Mouse (Mus musculus): Measurements from ENCODE around the gene Xrcc4.

Xrcc4 gene

DNA sequence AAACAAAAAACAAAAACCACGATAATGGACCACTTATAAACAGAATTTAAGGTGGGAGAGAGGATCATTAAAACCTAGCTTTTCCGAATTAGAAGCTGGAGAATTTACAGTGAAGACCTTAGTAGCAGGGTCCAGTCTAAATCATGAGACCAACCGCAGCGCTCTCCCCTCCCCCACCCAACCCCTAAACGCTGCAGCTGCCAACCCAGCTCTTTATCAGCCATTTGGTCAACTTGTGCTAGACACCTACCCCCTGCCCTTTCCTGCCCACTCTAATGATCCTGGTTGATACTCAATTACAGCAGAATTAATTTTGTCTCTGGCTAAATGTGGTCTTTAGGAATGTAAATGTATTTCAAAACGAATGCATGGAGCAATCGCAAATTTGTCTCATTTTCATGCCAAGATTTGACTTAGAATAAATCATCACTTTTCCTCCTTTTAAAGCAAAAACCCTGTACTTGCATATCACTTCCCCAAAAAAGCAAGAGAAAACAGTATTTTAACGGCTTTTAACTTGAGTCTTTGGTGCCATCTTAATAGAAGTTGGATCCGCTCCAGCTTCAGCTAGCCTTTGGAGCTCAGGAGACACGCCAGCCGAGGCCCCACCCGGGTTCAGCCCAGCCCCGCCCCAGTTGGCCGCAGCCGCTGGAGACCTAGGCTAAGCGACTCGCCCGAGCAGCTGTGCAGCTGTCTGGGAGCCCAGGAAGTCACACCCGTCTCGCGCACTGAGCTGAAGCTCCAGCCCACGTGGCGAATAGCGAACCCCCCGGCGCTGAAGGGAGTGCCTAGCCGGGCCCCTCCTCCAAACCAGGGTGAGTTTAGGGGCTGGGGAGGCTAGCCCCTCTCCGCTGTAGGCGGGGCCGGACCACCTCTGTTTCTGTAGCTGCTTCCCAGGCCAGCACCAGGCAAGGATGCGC lies 350.4 kb downstream of the Xrcc4 start:
- peak; percentile 83 for DNase-seq (ENCODE audit: low spot score)

DNA sequence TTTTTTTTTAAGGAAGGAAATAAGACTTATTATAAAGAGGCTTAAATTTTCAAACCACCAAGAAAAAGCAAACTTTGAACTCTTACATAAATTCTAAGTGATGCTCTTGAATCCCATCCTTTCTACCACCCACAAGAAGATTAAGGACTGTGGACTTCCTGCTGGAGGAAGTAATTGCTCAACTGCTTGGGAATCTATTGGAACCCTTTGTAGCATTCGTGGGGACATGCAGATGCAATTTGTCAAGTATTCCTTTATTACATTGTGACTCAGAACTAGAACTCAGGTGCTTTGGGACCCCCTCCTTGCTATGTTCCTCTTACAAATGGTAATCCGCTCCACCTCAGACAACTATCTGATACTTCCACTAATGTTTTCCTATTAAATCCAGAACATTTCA lies 351.1 kb downstream of the Xrcc4 start:
- DNase-seq (ENCODE audit: low spot score): no peak

DNA sequence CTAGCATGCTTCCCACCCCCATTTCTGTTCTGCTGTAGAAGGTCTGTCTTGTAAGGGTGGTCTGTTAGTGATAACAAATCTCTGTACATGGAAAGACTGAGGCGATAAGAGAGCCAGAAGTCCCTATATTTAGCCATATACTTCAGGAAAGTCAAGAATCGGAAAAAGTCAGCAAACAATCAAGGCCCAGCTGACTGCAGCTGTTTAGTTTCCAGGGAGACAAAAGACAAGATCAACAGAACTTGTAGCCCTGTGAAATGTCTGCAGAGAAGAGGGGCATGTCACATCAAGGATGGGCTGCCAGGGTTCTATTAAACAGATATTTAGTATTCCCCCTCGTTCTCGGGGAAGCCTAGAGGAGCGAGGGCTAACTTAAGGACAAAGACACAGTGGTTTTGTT lies 354.3 kb downstream of the Xrcc4 start:
- DNase-seq (ENCODE audit: low spot score): no peak

DNA sequence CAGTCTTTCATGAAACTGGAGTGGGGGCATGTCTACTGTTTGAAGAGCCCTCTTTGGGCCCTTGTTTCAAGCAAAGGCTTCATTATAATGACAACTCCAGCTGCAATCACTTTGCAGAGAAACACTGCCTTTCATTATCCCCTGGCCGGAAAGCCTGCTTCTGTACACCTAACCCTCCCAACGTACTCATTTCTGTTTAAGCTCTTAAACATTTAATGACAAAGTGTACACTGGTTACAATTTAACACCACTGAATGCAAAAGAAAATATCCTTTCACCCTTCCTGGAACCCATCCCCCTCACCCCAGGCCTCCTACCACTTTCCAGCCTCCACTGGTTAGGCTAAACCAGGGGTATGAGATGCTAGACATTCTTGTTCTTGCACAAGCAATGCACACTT lies 362.9 kb downstream of the Xrcc4 start:
- DNase-seq (ENCODE audit: low spot score): peak; percentile 23
